Mouse (Mus musculus) limb, embryonic 12.5 days (tissue): ENCODE measurements around the gene Lamp1. TPM values are rescaled to one million over a fixed set of nuclear protein-coding genes. Genes with fewer than 3 reads are reported as not detected.

ENCODE experiments used
- ATAC-seq: fragments of 200-750 bp; cut with Nextera tagmentation; 2 replicates; pipeline ENCODE4 v1.8.0; 2017; ENCODE audit warnings: low read depth, moderate TSS enrichment; ENCODE audit not compliant: insufficient number of reproducible peaks, insufficient read depth, low FRiP score, low TSS enrichment
- H3K27ac ChIP-seq: fragments of 300-500 bp; sonication (generic); 2 replicates; pipeline ENCODE4 v1.5.1; 2016; ENCODE audit warnings: mild to moderate bottlenecking, moderate library complexity
- H3K27me3 ChIP-seq: fragments of 300-500 bp; sonication (generic); 2 replicates; pipeline ENCODE4 v1.6.1; 2016; ENCODE audit warnings: mild to moderate bottlenecking, moderate library complexity
- H3K36me3 ChIP-seq: fragments of 300-500 bp; sonication (generic); 2 replicates; pipeline ENCODE4 v1.6.1; 2016; ENCODE audit warnings: mild to moderate bottlenecking, moderate library complexity
- H3K4me1 ChIP-seq: fragments of 300-500 bp; sonication (generic); replicated peaks from 2 replicates; pipeline ENCODE4 v1.6.1; 2016
- H3K4me2 ChIP-seq: fragments of 300-500 bp; sonication (generic); 2 replicates; pipeline ENCODE4 v1.6.1; 2016; ENCODE audit warnings: mild to moderate bottlenecking, moderate library complexity
- H3K4me3 ChIP-seq: fragments of 300-500 bp; sonication (generic); replicated peaks from 2 replicates; pipeline ENCODE4 v1.5.1; 2016; ENCODE audit warnings: mild to moderate bottlenecking
- H3K9ac ChIP-seq: fragments of 300-500 bp; sonication (generic); replicated peaks from 2 replicates; pipeline ENCODE4 v1.6.1; 2016; ENCODE audit warnings: mild to moderate bottlenecking, moderate library complexity
- H3K9me3 ChIP-seq: fragments of 300-500 bp; sonication (generic); 2 replicates; pipeline ENCODE4 v1.6.1; 2016; ENCODE audit warnings: mild to moderate bottlenecking, moderate library complexity
- WGBS: fragments of 180-500 bp; shearing (Covaris S2); methylation state at CpG from one replicate; pipeline ENCODE4 v1.1.7; 2016; 5-methylcytosine and 5-hydroxymethylcytosine counted together
- polyA plus RNA-seq: library from polyadenylated mRNA; unstranded; fragments of >200 nt; fragmentation: Nextera tagmentation; extraction: Ambion mirVana; gene quantifications from 2 replicates; pipeline ENCODE4 v1.2.1, GENCODE M21; 2016

Gene Lamp1
- polyA plus RNA-seq, 1 experiment from 2014 or later: 202 TPM

DNA sequence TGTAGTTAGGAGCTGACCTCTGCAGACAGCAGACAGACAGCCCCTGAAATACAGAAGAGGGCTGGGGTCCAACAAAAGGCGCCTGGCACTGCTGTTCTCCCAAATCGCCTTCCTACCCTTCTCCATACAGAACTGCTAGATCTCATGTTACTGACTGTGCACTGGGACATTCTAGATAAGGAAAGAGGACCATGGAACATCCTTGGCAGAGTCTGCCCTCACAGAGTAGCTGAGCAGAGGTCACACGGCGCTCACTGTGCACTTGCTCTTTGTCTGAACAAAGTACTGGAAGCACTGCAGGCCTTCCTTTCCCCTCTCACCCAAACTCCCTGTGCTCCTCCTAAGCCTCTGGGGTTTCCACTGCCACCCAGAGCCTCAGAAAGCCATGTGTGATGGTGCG lies 17.3 kb upstream of the Lamp1 start:
- no peaks in the 10 kb centered on the region for H3K9me3 ChIP-seq
- no peak overlapping the region for H3K4me3 ChIP-seq
- peaks cover 100% of the 10 kb centered on the region for H3K36me3 ChIP-seq
- 89% methylated on average over 5 of the region's 5 CpGs for WGBS
- H3K27me3 ChIP-seq: no peaks in the 10 kb centered on the region
- no peak overlapping the region for H3K27ac ChIP-seq
- H3K4me1 ChIP-seq: no peaks in the 10 kb centered on the region
- no peak overlapping the region for H3K9ac ChIP-seq
- H3K4me2 ChIP-seq: no peak overlapping the region
- ATAC-seq: no peak

DNA sequence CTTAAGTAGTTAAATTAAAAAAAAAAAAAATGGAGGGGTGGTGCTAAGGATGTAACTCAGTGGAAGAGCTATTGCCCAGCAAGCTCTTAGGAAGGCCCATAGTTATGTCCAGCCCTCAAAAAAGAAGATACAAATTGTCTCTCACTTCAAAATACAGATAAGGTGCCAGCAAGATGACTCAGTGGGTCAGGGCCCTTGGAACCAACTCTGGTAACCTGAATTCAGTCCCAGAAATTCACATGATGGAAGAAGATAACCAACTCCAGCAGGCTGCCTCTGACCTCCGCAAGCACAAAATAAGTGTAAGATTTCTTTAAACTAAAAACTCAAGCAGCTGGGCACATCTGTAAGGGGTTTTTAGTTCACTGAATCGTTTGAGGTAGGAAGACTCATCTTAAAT lies 10.5 kb upstream of the Lamp1 start:
- WGBS: 82% methylated on average over 2 of the region's 2 CpGs
- no peak overlapping the region for H3K27ac ChIP-seq
- peaks cover 69% of the 10 kb centered on the region for H3K36me3 ChIP-seq

DNA sequence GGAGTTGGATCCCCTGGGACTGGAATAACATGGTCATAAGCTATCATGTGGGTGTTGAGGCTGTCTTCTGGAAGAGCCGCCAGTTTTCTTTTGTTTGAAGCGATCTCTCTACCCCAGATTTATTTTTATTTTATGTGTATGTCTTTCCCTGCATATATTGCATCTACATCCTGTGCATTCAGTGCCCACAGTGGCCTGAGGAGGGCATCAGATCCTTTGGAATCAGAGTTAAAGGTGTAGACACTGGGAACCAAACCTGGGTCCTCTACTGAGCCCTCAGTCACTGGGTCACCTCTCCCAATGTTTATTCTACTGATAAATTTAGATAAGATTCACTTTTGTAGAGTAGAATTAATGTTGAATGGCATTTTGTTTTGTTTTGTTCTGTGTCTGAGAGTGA lies 9.7 kb upstream of the Lamp1 start:
- Histone ChIP-seq H3K27ac (no peak overlapping the region), H3K9ac (no peak overlapping the region), H3K4me3 (no peak overlapping the region), H3K9me3 (no peaks in the 10 kb centered on the region), H3K4me1 (no peaks in the 10 kb centered on the region), H3K36me3 (peaks cover 64% of the 10 kb centered on the region), H3K27me3 (no peaks in the 10 kb centered on the region), H3K4me2 (no peak overlapping the region)
- 98% methylated on average over 2 of the region's 2 CpGs for WGBS
- no peak for ATAC-seq

More for the DNA sequence above, 10.5 kb upstream of the Lamp1 start:
- ATAC-seq: no peak
- no peaks in the 10 kb centered on the region for H3K9me3 ChIP-seq
- H3K4me2 ChIP-seq: no peak overlapping the region
- no peaks in the 10 kb centered on the region for H3K27me3 ChIP-seq
- H3K4me1 ChIP-seq: no peaks in the 10 kb centered on the region
- no peak overlapping the region for H3K9ac ChIP-seq
- H3K4me3 ChIP-seq: no peak overlapping the region

DNA sequence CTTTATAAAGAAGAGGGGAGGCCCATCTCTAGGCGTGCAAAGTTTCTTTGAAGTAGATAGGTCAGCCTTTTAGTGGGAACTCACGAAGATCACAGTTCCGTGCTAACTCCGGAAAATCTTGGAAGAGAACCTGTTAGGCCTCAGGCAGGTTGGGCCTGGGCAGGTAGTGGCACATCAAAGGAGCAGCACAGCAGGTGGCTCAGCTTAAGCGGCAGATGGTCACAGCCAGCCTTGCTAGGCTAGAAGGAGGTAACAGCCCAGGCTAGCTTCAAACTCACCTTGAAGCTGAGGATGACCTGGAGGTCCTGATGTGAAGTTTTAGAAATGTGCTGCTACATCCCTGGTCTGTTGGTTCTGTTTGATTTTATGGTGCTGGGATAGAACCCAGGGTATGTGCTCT lies 9.1 kb upstream of the Lamp1 start:
- 35% methylated on average over 5 of the region's 5 CpGs for WGBS
- Histone ChIP-seq H3K4me1 (no peaks in the 10 kb centered on the region), H3K4me2 (no peak overlapping the region), H3K27me3 (no peaks in the 10 kb centered on the region), H3K27ac (no peak overlapping the region), H3K9ac (no peak overlapping the region), H3K4me3 (no peak overlapping the region), H3K36me3 (peaks cover 59% of the 10 kb centered on the region), H3K9me3 (no peaks in the 10 kb centered on the region)
- ATAC-seq: no peak

DNA sequence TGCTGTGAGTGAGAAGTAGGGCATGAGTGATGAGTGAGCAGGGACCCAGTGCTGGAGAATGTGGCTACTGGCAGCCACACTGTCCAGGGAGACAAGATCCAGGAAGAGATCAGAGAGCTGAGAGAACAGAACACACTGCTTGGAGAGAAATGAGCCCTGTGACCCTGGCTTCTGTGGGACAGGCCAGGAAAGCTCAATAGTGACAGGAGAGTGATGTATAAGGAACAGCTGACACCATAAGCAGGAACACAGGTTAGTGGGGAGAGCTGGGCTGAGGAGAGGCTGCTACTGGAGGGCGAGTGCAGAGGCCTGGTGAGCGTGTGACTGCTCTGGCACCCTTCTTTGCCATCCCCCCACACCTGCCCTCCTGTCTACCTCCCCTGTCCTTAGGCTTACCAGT lies 8.0 kb upstream of the Lamp1 start:
- H3K9ac ChIP-seq: no peak overlapping the region
- H3K4me1 ChIP-seq: no peaks in the 10 kb centered on the region
- no peak for ATAC-seq
- H3K4me2 ChIP-seq: no peak overlapping the region
- 90% methylated on average over 2 of the region's 2 CpGs for WGBS
- H3K4me3 ChIP-seq: no peak overlapping the region
- H3K27ac ChIP-seq: no peak overlapping the region
- H3K27me3 ChIP-seq: no peaks in the 10 kb centered on the region
- peaks cover 49% of the 10 kb centered on the region for H3K36me3 ChIP-seq
- H3K9me3 ChIP-seq: no peaks in the 10 kb centered on the region

DNA sequence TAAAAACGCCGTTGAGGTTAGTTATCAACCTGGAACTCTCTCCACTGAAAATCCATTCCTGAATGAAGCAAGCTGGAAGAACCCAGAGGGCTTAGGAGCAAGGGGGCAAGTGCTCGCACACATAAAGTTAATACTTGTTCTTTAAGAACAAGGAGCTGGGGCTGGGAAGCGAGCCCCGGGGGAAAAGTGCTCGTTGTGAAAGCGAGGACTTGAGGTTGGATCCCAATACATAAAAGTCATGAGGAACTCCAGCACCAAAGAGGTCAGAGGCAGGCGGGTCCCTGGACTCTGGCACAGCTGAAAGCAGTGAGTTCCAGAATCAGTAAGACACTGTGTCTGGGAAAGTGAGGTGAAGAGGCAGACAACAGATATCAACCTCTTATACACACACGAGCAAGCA lies 4.9 kb upstream of the Lamp1 start:
- H3K36me3 ChIP-seq: peaks cover 21% of the 10 kb centered on the region
- no peak overlapping the region for H3K4me2 ChIP-seq
- no peak overlapping the region for H3K9ac ChIP-seq
- no peak for ATAC-seq
- H3K9me3 ChIP-seq: no peaks in the 10 kb centered on the region
- no peak overlapping the region for H3K27ac ChIP-seq
- no peaks in the 10 kb centered on the region for H3K27me3 ChIP-seq
- H3K4me3 ChIP-seq: no peak overlapping the region
- no peaks in the 10 kb centered on the region for H3K4me1 ChIP-seq
- WGBS: 75% methylated on average over 9 of the region's 9 CpGs

DNA sequence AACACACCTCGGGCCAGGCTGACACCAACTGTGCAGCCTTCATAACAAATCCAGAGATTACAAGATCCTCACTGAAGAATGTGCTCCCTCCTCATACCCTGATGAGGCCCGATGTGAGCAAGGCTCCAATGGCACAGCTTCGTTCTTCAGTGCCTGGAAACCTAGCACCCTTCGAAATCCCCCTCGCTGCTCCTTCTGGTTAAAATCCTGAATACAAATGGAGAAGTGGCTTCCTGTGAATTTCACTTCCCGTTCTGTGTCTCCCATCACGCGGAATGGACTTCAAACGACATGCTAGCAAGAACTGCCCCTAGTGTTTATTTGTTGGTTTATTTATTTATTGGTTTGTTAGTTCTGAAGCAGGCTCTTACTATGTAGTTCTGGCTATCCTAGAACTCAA lies 3.6 kb upstream of the Lamp1 start:
- Histone ChIP-seq H3K4me2 (no peak overlapping the region), H3K4me1 (peaks cover 5% of the 10 kb centered on the region), H3K27me3 (no peaks in the 10 kb centered on the region), H3K9me3 (no peaks in the 10 kb centered on the region), H3K9ac (no peak overlapping the region), H3K27ac (no peak overlapping the region), H3K36me3 (peaks cover 10% of the 10 kb centered on the region; the same call in 1 of the 2 replicates), H3K4me3 (no peak overlapping the region)
- 70% methylated on average over 9 of the region's 9 CpGs for WGBS
- no peak for ATAC-seq

DNA sequence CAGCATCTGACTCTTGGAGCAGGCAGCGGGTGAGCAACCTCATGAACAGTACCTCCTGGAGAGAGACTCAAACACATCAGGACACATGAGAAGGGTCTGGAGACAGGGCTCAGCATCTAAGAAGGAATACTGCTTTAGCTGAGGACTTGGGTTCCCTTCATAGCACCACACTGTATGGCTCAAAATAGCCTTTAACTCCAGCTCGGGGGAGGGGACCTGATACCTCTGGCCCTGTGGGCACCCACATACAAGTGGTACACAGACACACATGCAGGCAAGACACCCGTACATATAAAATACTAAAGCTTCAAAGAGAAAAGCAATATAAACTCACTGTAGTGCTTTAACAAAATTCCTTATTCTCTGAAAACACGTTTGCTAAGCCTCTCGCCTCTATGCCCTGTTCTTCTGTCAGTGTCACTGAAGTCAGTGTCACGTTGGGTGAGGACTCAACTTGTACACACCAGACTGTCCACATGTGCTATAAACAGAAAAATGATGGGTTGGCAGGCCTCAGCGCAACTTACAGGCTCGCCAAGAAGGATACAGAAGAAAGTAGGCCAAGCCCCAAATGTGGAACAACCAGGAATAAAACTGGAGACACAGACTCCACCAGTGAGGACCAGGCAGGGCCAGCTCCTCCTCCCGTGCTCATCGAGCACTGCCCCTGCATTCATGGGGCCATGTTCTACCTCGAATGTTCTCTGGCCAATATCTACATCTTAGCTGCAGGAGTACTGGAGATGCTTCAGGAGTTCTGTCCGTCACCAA lies 2.4 kb upstream of the Lamp1 start:
- ATAC-seq: no peak
- H3K9me3 ChIP-seq: no peaks in the 10 kb centered on the region
- H3K4me1 ChIP-seq: peaks cover 7% of the 10 kb centered on the region
- H3K27me3 ChIP-seq: no peaks in the 10 kb centered on the region
- H3K36me3 ChIP-seq: peaks cover 4% of the 10 kb centered on the region; the same call in 1 of the 2 replicates
- 72% methylated on average over 12 of the region's 12 CpGs for WGBS
- H3K9ac ChIP-seq: no peak overlapping the region
- no peak overlapping the region for H3K4me2 ChIP-seq
- no peak overlapping the region for H3K4me3 ChIP-seq
- H3K27ac ChIP-seq: no peak overlapping the region

DNA sequence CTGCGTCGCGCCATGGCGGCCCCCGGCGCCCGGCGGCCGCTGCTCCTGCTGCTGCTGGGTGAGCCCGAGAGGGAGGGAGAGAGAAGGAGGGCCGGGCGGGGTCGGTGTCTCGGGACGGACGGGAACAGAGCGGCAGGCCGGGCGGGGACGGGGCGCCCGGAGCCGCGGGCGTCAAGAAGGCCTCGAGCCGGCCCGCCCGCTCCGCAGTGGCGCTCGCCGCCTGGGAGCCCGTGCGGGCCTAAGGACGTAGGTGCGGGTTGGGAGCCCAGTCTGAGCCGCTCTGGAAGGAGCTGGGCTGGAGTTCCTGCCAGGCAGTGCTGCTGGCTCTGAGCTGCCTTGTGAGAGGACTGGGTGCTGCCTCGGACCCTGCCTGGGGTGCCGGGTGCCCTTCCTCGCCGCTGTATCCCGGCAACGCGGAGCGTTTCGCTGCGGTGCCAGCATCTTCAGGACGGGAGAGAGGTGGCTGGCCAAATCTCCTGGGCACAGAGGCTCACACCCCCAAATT lies 468 bp downstream of the Lamp1 start:
- Histone ChIP-seq H3K4me2 (peak overlapping the region; percentile 92), H3K9me3 (no peaks in the 10 kb centered on the region), H3K27me3 (no peaks in the 10 kb centered on the region), H3K27ac (no peak overlapping the region), H3K9ac (peak overlapping the region; percentile 97), H3K4me3 (peak overlapping the region; percentile 99), H3K4me1 (peaks cover 7% of the 10 kb centered on the region), H3K36me3 (no peaks in the 10 kb centered on the region)
- WGBS: 2% methylated on average over 46 of the region's 49 CpGs
- ATAC-seq: peak; percentile 45

DNA sequence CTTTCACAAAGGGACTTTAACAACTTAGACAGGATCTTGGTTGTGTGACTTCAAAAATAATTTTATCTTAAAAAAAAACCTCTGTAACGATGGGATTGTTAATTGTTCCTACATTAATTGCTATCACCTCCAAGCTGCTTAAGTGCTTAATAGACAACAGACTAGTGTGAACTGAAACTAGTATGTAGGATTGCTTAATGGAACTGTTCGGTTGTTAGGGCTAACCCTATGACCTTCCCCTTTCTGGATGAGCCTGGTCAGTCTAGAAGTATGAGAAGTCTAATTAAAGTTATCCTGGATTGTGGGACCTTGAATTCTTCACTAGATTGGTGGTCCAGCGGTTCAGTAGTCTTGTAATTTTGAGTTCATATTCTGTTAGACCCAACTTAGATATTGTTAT lies 1.7 kb downstream of the Lamp1 start:
- Histone ChIP-seq H3K9ac (peak overlapping the region; percentile 97; the same call in 1 of the 2 replicates), H3K9me3 (no peaks in the 10 kb centered on the region), H3K36me3 (no peaks in the 10 kb centered on the region), H3K27ac (no peak overlapping the region), H3K27me3 (no peaks in the 10 kb centered on the region), H3K4me3 (no peak overlapping the region), H3K4me2 (peak overlapping the region; percentile 92; the same call in 1 of the 2 replicates), H3K4me1 (peaks cover 7% of the 10 kb centered on the region)
- WGBS: 77% methylated on average over 3 of the region's 3 CpGs
- ATAC-seq: no peak

DNA sequence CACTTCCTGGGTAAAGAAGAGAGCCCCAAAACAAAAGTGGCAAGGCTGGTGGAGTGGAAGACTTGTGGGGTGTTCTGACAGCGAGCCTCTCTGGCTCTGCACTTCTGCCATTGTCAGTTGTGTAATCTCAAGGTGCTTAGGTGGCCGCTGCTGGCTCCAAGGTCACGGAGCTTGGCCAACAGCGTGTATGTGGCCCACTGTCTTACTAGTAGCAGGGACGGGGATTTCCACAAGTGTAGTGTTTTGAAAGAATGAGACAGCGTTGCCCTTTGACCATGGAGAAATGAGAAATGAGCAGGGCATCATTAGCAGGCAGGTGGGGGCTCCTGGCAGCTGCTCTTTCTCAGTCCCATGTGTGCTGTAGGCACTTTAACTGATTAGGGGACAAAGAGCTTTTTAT lies 3.1 kb downstream of the Lamp1 start:
- Histone ChIP-seq H3K36me3 (peaks cover 12% of the 10 kb centered on the region), H3K9ac (no peak overlapping the region), H3K27ac (no peak overlapping the region), H3K4me3 (no peak overlapping the region), H3K4me1 (peaks cover 7% of the 10 kb centered on the region), H3K9me3 (no peaks in the 10 kb centered on the region), H3K4me2 (no peak overlapping the region), H3K27me3 (no peaks in the 10 kb centered on the region)
- ATAC-seq: no peak
- 91% methylated on average over 6 of the region's 6 CpGs for WGBS

DNA sequence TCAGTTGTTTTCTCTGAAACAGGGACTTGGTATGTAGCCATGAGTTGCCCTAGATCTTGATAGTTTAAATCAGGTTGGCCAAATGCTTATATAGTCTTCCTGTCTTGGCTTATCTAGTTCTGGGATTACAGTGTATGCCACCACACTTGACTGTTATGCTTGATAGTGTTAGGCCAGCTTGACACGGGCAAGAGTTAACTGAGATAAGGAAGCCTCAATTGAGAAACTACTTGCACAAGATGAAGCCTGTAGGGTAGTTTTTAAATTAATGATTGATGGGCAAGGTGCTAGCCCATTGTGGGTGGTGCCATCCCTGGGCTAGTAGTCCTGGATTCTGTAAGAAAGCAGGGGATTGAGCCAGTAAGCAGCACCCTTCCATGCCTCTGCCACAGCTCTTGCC lies 4.6 kb downstream of the Lamp1 start:
- H3K9ac ChIP-seq: no peak overlapping the region
- ATAC-seq: no peak
- 87% methylated on average over 1 of the region's 1 CpGs for WGBS
- H3K4me2 ChIP-seq: no peak overlapping the region
- no peak overlapping the region for H3K27ac ChIP-seq
- no peak overlapping the region for H3K4me3 ChIP-seq
- H3K9me3 ChIP-seq: no peaks in the 10 kb centered on the region
- no peaks in the 10 kb centered on the region for H3K27me3 ChIP-seq
- peaks cover 27% of the 10 kb centered on the region for H3K36me3 ChIP-seq
- H3K4me1 ChIP-seq: peaks cover 7% of the 10 kb centered on the region
